Mouse (Mus musculus) cortical plate, adult 2 months (tissue): Measurements from ENCODE around the gene Atf5. TPM values are rescaled to one million over a fixed set of nuclear protein-coding genes. Genes with fewer than 3 reads are reported as not detected.

Experiments
- H3K27ac ChIP-seq: fragments of 200-500 bp; 2 replicates; pipeline ENCODE4 v1.5.1; 2012; ENCODE audit warnings: low read length, control low read depth, inconsistent platforms; ENCODE audit not compliant: insufficient read depth
- H3K4me1 ChIP-seq: fragments of 200-500 bp; 2 replicates; pipeline ENCODE4 v1.6.1; 2011; ENCODE audit warnings: low read length; ENCODE audit not compliant: control insufficient read depth, insufficient read depth
- H3K4me3 ChIP-seq: fragments of 200-500 bp; 2 replicates; pipeline ENCODE4 v1.5.1; 2011; ENCODE audit warnings: mild to moderate bottlenecking, low read length, control low read depth; ENCODE audit not compliant: insufficient read depth
- CTCF ChIP-seq: fragments of 200-500 bp; IDR thresholded peaks from 2 replicates; pipeline ENCODE4 v1.5.1; 2011; ENCODE audit warnings: mild to moderate bottlenecking, control low read depth, low read length; ENCODE audit not compliant: insufficient read depth; ENCODE audit errors: extremely low read depth
- POLR2A ChIP-seq: fragments of 200-500 bp; IDR thresholded peaks from 2 replicates; pipeline ENCODE4 v1.6.1; 2011; ENCODE audit warnings: mild to moderate bottlenecking, low read length, control low read depth; ENCODE audit not compliant: insufficient read depth; ENCODE audit errors: extremely low read depth
- polyA plus RNA-seq: library from polyadenylated mRNA; depleted of rRNA; stranded (reverse); fragments of >200 nt; gene quantifications from 2 replicates; pipeline ENCODE4 v1.2.3, GENCODE M21; 2012

Gene Atf5
- polyA plus RNA-seq, 1 experiment, result 17.5 TPM

- H3K4me1 ChIP-seq, result no peaks in the 10 kb centered on the region
- TF ChIP-seq POLR2A, result peak; percentile 40; the same call in 1 of the 2 replicates
- no peak for TF ChIP-seq CTCF
- no peak overlapping the region for H3K4me3 ChIP-seq
- H3K27ac ChIP-seq, result no peak overlapping the region
Measured at GRCm38 (mm10) chr7:44839491-44840191, 23.2 kb upstream of the Atf5 start.

- no peak overlapping the region for H3K4me3 ChIP-seq
- H3K4me1 ChIP-seq, result no peaks in the 10 kb centered on the region
- H3K27ac ChIP-seq, result no peak overlapping the region
- TF ChIP-seq CTCF (no peak), POLR2A (no peak)
Measured at GRCm38 (mm10) chr7:44839171-44839490, 22.7 kb upstream of the Atf5 start.

- Histone ChIP-seq H3K27ac (no peak overlapping the region), H3K4me1 (no peaks in the 10 kb centered on the region), H3K4me3 (no peak overlapping the region)
- TF ChIP-seq CTCF (no peak), POLR2A (no peak)
Measured at GRCm38 (mm10) chr7:44838073-44838472, 21.6 kb upstream of the Atf5 start.

GRCm38 (mm10) chr7:44836423-44837053 lies 20.1 kb upstream of the Atf5 start:
- Histone ChIP-seq H3K27ac (no peak overlapping the region), H3K4me1 (no peaks in the 10 kb centered on the region), H3K4me3 (no peak overlapping the region)
- TF ChIP-seq CTCF, result no peak
- TF ChIP-seq POLR2A, result no peak

- no peaks in the 10 kb centered on the region for H3K4me1 ChIP-seq
- no peak for TF ChIP-seq POLR2A
- no peak for TF ChIP-seq CTCF
- no peak overlapping the region for H3K27ac ChIP-seq
- H3K4me3 ChIP-seq, result no peak overlapping the region
Measured at GRCm38 (mm10) chr7:44836016-44836404, 19.6 kb upstream of the Atf5 start.

GRCm38 (mm10) chr7:44835373-44836015 lies 19.0 kb upstream of the Atf5 start:
- Histone ChIP-seq H3K27ac (no peak overlapping the region), H3K4me1 (no peaks in the 10 kb centered on the region), H3K4me3 (no peak overlapping the region)
- TF ChIP-seq CTCF, result no peak
- TF ChIP-seq POLR2A, result no peak

- Histone ChIP-seq H3K4me3 (no peak overlapping the region), H3K4me1 (no peaks in the 10 kb centered on the region), H3K27ac (no peak overlapping the region)
- TF ChIP-seq POLR2A (no peak), CTCF (no peak)
Measured at GRCm38 (mm10) chr7:44832763-44833162, 16.3 kb upstream of the Atf5 start.

- H3K4me3 ChIP-seq, result no peak overlapping the region
- H3K27ac ChIP-seq, result no peak overlapping the region
- TF ChIP-seq CTCF, result no peak
- no peak for TF ChIP-seq POLR2A
- no peaks in the 10 kb centered on the region; the same call in 1 of the 2 replicates for H3K4me1 ChIP-seq
Measured at GRCm38 (mm10) chr7:44828706-44829105, 12.2 kb upstream of the Atf5 start.

GRCm38 (mm10) chr7:44826771-44827170 lies 10.3 kb upstream of the Atf5 start:
- Histone ChIP-seq H3K27ac (no peak overlapping the region), H3K4me1 (no peaks in the 10 kb centered on the region; the same call in 1 of the 2 replicates), H3K4me3 (no peak overlapping the region)
- no peak for TF ChIP-seq POLR2A
- no peak for TF ChIP-seq CTCF

- TF ChIP-seq POLR2A, result no peak
- peak; percentile 94 for TF ChIP-seq CTCF
Measured at GRCm38 (mm10) chr7:44824872-44825271, 8.4 kb upstream of the Atf5 start.

More at GRCm38 (mm10) chr7:44824872-44825271, 8.4 kb upstream of the Atf5 start:
- Histone ChIP-seq H3K4me3 (no peak overlapping the region), H3K4me1 (peaks cover under 1% of the 10 kb centered on the region; the same call in 1 of the 2 replicates), H3K27ac (no peak overlapping the region)
